Mouse (Mus musculus) neural tube, embryonic 10.5 days (tissue): Measurements from ENCODE around the gene Krtap6-5.
A peak's percentile ranks its signal among the peaks of the same experiment; 100 is the strongest.
"Not testable (repeated sequence)": the region's sequence is repeated elsewhere in the genome, so short reads cannot be mapped to it uniquely, and the experiment has no call there.

ENCODE experiments used
- DNase-seq: peaks from one replicate; pipeline ENCODE4 v3.0.0-alpha.2; 2017; ENCODE audit warnings: low spot score; ENCODE audit errors: extremely low spot score

Gene Krtap6-5

DNA sequence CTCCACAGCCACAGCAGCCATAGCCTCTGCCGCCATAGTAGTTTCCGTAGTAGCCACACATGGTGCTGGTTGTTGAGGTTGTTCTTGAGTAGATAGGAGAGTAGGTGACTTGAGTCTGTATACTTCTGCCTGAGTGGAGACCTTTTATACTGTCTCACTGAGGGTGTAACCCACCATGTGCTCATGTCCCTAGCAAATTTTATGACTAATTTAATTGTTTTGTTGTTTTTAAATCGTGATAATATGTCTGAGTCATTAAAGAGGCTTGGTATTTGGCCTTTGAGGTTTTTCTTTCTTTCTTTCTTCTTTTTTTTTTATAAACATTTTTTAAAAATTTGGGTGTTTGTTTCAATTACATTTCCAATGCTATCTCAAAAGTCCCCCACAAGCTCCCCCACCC lies at the start of gene Krtap6-5:
Gene Krtap6-5, minus strand, starts transcription at position 101 of the 400 bp plus-strand sequence.
- DNase-seq, result no peak

DNA sequence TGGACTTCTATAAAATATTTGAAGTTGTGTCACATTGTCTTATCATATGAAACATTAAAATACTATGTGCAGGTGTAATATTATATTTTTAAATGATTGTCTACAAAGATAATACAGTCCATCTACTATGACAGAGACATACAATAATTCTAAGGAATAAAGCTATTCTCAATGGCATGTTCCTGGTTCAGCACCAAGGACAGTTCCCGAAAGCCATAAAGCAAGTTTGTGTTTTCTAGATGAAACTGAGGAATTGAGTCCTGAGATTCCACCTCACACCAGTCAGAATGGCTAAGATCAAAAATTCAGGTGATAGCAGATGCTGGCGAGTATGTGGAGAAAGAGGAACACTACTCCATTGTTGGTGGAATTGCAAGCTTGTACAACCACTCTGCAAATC lies 23.4 kb upstream of the Krtap6-5 start:
- DNase-seq, result peak; percentile 14

GRCm38 (mm10) chr16:89063902-89064301 lies 16.2 kb upstream of the Krtap6-5 start, which contains the start of gene 1110025L11Rik:
Gene 1110025L11Rik (minus strand): TSS chr16:89064002.
- not testable (repeated sequence) for DNase-seq

DNA sequence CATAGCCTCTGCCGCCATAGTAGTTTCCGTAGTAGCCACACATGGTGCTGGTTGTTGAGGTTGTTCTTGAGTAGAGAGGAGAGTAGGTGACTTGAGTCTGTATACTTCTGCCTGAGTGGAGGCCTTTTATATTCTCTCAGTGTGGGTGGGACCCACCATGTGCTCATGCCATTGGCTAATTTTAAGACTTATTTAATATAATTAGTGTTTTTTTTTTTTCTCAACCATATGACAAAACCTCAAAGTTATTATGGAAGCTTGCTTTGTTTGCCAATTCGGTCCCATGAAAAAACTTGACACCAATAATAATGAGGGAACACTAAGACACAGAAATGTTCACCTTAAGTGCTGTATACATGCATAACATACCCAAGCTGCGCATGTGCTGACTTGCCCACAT lies 6.3 kb downstream of the Krtap6-5 start, which contains the start of gene Gm10228:
Gene Gm10228, minus strand, starts transcription at position 101 of the 400 bp plus-strand sequence.
- not testable (repeated sequence) for DNase-seq

DNA sequence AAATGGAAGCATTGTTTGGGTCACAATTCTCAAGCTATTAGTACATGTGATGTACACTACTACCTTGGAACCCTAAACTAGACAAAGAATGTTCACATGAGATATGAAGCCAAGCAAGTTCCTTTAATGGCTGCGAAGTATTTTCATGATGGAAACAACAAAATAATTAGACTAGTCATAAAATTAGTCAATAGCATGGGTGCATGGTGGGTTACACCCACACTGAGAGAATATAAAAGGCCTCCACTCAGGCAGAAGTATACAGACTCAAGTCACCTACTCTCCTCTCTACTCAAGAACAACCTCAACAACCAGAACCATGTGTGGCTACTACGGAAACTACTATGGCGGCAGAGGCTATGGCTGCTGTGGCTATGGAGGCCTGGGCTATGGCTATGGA lies 16.3 kb downstream of the Krtap6-5 start, which contains the start of gene Krtap6-1:
Gene Krtap6-1, plus strand, starts transcription at position 301 of the 400 bp plus-strand sequence.
- not testable (repeated sequence) for DNase-seq

- DNase-seq, result not testable (repeated sequence)
These were observed 32.7 kb downstream of the Krtap6-5 start, which contains the start of gene Gm10229 for GRCm38 (mm10) chr16:89014984-89015383. Gene Gm10229 (plus strand): TSS chr16:89015284.

GRCm38 (mm10) chr16:89013973-89014372 lies 33.7 kb downstream of the Krtap6-5 start:
- no peak for DNase-seq

DNA sequence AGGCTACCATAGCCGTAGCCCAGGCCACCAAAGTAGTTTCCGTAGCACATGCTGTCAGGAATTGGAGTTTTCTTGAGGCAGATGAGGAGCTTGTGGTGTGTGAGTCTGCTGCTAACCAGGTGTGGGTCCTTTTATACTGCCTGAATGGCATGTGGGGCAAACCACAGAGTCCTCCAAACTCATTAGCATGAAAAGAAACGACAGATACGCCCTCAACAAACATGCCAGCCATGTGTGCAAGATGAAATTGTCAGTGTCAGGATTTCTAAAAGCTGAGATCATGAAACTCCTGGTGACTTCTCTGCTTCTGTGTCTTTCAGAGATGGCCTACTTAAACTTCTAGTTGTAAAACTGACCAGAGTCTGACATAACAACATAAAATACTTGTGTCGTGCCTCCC lies 37.0 kb downstream of the Krtap6-5 start, which contains the start of gene Krtap22-2:
Gene Krtap22-2, minus strand, starts transcription at position 101 of the 400 bp plus-strand sequence.
- no peak for DNase-seq
